9 mouse cellular contexts compared by ENCODE assay signal in the genomic region with DNA sequence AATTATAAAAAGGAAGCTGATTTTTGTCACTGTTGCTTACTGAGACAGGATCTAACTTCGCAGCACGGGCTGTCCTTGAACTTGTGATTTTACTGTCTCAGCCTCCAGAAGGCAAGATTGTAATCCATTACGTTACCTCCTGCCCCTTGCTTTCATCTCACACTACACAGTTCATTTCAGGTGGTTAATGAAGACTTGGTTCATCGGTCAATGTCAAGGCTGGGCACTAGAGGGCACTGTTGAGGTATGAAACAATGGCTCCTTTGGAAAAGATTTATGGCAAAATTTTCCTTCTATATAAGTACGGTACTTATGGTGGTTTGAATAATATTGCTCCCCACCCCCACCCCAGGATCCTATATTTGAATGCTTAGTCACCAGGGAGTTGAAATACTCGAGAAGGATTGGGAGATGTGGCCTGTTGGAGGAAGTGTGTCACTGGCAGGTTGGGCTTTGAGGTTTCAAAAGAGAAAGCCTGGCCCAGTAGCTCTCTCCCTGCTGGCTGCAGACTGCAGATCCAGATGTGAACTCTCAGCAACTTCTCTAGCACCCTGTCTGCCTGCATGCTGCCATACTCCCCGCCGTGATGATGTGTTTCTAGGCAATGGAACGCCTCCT. TPM values are rescaled to one million over a fixed set of nuclear protein-coding genes. Genes with fewer than 3 reads are reported as not detected.
DNase-seq lines count a peak whose midpoint lies in the region; ATAC-seq and TF ChIP-seq lines count a peak whose summit lies in the region.
"Had no signal": no experiment of that assay in that cellular context is flagged by ENCODE, and none has a peak within 500 bp of the region (broad histone marks: within the 10 kb centered on the region; RNA-seq: fewer than 3 reads in every experiment).

No protein-coding gene starts in this region.

- H3K4me3 ChIP-seq in thymus, adult 2 months (ENCODE audit: control insufficient read depth, insufficient read depth, low read length): no peak overlapping the region
- H3K4me3 ChIP-seq in stomach, postnatal 0 days (ENCODE audit: low read depth, low read length): no peak overlapping the region
- H3K4me3 ChIP-seq: neural tube, embryonic 12.5 days had no signal

- 54% methylated on average over 9 of the region's 9 CpGs for WGBS in thymus, adult 2 months
- WGBS in stomach, postnatal 0 days: 33% methylated on average over 9 of the region's 9 CpGs

- no peak for TF ChIP-seq CTCF in thymus, adult 2 months (IDR thresholded peaks at IDR 0.05; ENCODE audit: borderline replicate concordance, control insufficient read depth, extremely low read depth, insufficient read depth, low read length, poor library complexity)
- TF ChIP-seq CTCF in stomach, postnatal 0 days (IDR thresholded peaks at IDR 0.05; ENCODE audit: low read depth): peak; percentile 84

- DNase-seq in cerebellum, adult 11 months: peak; percentile 21
- no peak for DNase-seq in cerebellum, adult 11-12 months
- DNase-seq in thymus, adult 2 months: peak; percentile 34
- no peak for DNase-seq in thymus, adult 18-20 months
- peak; percentile 72 for DNase-seq in embryo, embryonic 10 days (ENCODE audit: low spot score)
- DNase-seq in induced T-regulatory cell, adult 2 months (ENCODE audit: low read depth): peak; percentile 73
- DNase-seq in lung, postnatal 14 days: peak; percentile 58
- DNase-seq in stomach, postnatal 0 days (ENCODE audit: low spot score): peak; percentile 65

- H3K9ac ChIP-seq in stomach, postnatal 0 days (ENCODE audit: low read length): no peak overlapping the region
- H3K9ac ChIP-seq: neural tube, embryonic 12.5 days had no signal

- H3K36me3 ChIP-seq in thymus, adult 2 months (ENCODE audit: control insufficient read depth, insufficient read depth, low read length): no peaks in the 10 kb centered on the region
- no peaks in the 10 kb centered on the region for H3K36me3 ChIP-seq in stomach, postnatal 0 days (ENCODE audit: control insufficient read depth, insufficient read depth, low read length)
- H3K36me3 ChIP-seq: neural tube, embryonic 12.5 days had no signal

- no peak for TF ChIP-seq EP300 in stomach, postnatal 0 days (optimal IDR thresholded peaks at IDR 0.05)

- H3K9me3 ChIP-seq in stomach, postnatal 0 days (ENCODE audit: control insufficient read depth, low read length): no peaks in the 10 kb centered on the region
- H3K9me3 ChIP-seq: neural tube, embryonic 12.5 days had no signal

- no peak overlapping the region for H3K27ac ChIP-seq in thymus, adult 2 months (ENCODE audit: control insufficient read depth, insufficient read depth, low read length)
- H3K27ac ChIP-seq in stomach, postnatal 0 days (replicated peaks): no peak overlapping the region
- H3K27ac ChIP-seq: neural tube, embryonic 12.5 days had no signal

- H3K27me3 ChIP-seq in thymus, adult 2 months (ENCODE audit: control insufficient read depth, insufficient read depth, low read length): no peaks in the 10 kb centered on the region
- no peaks in the 10 kb centered on the region for H3K27me3 ChIP-seq in stomach, postnatal 0 days (ENCODE audit: control insufficient read depth, insufficient read depth, low read length)
- H3K27me3 ChIP-seq: neural tube, embryonic 12.5 days had no signal

- no peak overlapping the region for H3K4me2 ChIP-seq in stomach, postnatal 0 days (replicated peaks; ENCODE audit: low read depth)
- H3K4me2 ChIP-seq: neural tube, embryonic 12.5 days had no signal

- TF ChIP-seq POLR2A in thymus, adult 2 months (IDR thresholded peaks at IDR 0.05; ENCODE audit: control insufficient read depth, extremely low read depth, insufficient read depth, low read length, poor library complexity): no peak

- ATAC-seq in stomach, postnatal 0 days (ENCODE audit: low FRiP score, low TSS enrichment): no peak

- H3K4me1 ChIP-seq in thymus, adult 2 months (replicated peaks; ENCODE audit: control insufficient read depth, insufficient read depth, low read length): no peaks in the 10 kb centered on the region
- no peaks in the 10 kb centered on the region for H3K4me1 ChIP-seq in stomach, postnatal 0 days (replicated peaks; ENCODE audit: control insufficient read depth, insufficient read depth)
- H3K4me1 ChIP-seq: neural tube, embryonic 12.5 days had no signal

RNA-seq across cellular contexts. Expression of a gene that starts 18.3 kb away (rescaled TPM):
- polyA plus RNA-seq in thymus, adult 2 months (2012; rRNA removed): 6.9 and 7.1 TPM in 2 replicates
- 15.4 and 16.2 TPM in 2 replicates for polyA plus RNA-seq in stomach, postnatal 0 days (2015; fragmentation: Nextera tagmentation; extraction: Ambion mirVana)

RNA-seq across cellular contexts. Expression of a gene that starts 18.4 kb away (rescaled TPM):
- 290 and 428 TPM in 2 replicates for polyA plus RNA-seq in thymus, adult 2 months (2012; rRNA removed)
- polyA plus RNA-seq in stomach, postnatal 0 days (2015; fragmentation: Nextera tagmentation; extraction: Ambion mirVana): 620 and 626 TPM in 2 replicates

RNA-seq across cellular contexts. Expression of a gene that starts 32.5 kb away (rescaled TPM):
- 0.23 and 0.87 TPM in 2 replicates for polyA plus RNA-seq in thymus, adult 2 months (2012; rRNA removed)
- polyA plus RNA-seq in stomach, postnatal 0 days (2015; fragmentation: Nextera tagmentation; extraction: Ambion mirVana): 9.0 and 11.3 TPM in 2 replicates

RNA-seq across cellular contexts. Expression of a gene that starts 50.3 kb away (rescaled TPM):
- polyA plus RNA-seq in thymus, adult 2 months (2012; rRNA removed): 10.0 and 13.5 TPM in 2 replicates
- 4.7 and 4.9 TPM in 2 replicates for polyA plus RNA-seq in stomach, postnatal 0 days (2015; fragmentation: Nextera tagmentation; extraction: Ambion mirVana)

RNA-seq across cellular contexts. Expression of a gene that starts 54.7 kb away (rescaled TPM):
- polyA plus RNA-seq in thymus, adult 2 months (2012; rRNA removed): 4.1 and 4.4 TPM in 2 replicates
- polyA plus RNA-seq in stomach, postnatal 0 days (2015; fragmentation: Nextera tagmentation; extraction: Ambion mirVana): 28.0 and 35.4 TPM in 2 replicates

Comparison
In these comparisons a context has a peak if more than half of its experiments do, and no peak if none do; other contexts are left out.
1. DNase-seq: peak in cerebellum, adult 11 months (single experiment), thymus, adult 2 months (single experiment), embryo, embryonic 10 days (single experiment), induced T-regulatory cell, adult 2 months (single experiment), lung, postnatal 14 days (single experiment) and stomach, postnatal 0 days (single experiment); none in cerebellum, adult 11-12 months (single experiment) and thymus, adult 18-20 months (0 of 2).